Mouse (Mus musculus) heart, adult 2 months (tissue): ENCODE results near the gene Gm20532.

ENCODE experiments used
- CTCF ChIP-seq: fragments of 200-600 bp; IDR thresholded peaks from 2 replicates; pipeline ENCODE4 v1.8.1; 2022; ENCODE audit warnings: antibody characterized with exemption, mild to moderate bottlenecking, moderate library complexity
- EP300 ChIP-seq: fragments of 200-500 bp; IDR thresholded peaks from 2 replicates; pipeline ENCODE4 v1.6.1; 2011; ENCODE audit warnings: low read depth, low read length, control low read depth; ENCODE audit not compliant: insufficient read depth

GRCm38 (mm10) chr2:26633953-26634530 is 47.6 kb downstream of the Gm20532 start:
- no peak for TF ChIP-seq CTCF
- TF ChIP-seq EP300, result no peak
